ENCODE assay signal across 27 mouse cellular contexts in the genomic region with DNA sequence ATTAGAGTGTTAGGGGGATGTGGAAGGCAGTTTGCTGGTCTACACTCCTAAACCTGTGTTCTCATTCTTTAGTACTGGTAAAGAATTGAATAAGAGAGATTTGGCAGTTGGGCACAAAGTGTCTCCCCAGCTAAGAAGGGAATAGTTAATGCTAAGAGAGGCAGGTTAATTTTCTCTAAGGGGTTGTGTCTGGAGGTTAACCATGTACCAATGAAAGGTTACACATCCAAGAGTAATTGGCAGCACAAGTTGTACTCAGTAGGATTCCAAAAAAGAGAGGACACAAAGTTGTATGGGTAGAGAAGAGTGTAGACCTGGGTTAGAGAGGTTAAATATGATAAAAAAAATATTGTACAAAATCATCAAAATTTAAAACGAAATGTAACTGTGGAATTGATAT.
"Had no signal": no experiment of that assay in that cellular context is flagged by ENCODE, and none has a peak within 500 bp of the region (broad histone marks: within the 10 kb centered on the region; RNA-seq: fewer than 3 reads in every experiment).

No protein-coding gene starts in this region.

- H3K27ac ChIP-seq: limb, embryonic 10.5 days; limb, embryonic 12.5 days; limb, embryonic 13.5 days; limb, embryonic 15.5 days; liver, embryonic 12.5 days; liver, embryonic 13.5 days; liver, embryonic 14.5 days; liver, embryonic 15.5 days; lung, embryonic 15.5 days; macrophage; midbrain, embryonic 10.5 days; midbrain, embryonic 12.5 days; midbrain, embryonic 13.5 days; midbrain, embryonic 15.5 days; neural tube, embryonic 12.5 days had no signal

- H3K9ac ChIP-seq: limb, embryonic 12.5 days; limb, embryonic 13.5 days; limb, embryonic 15.5 days; liver, embryonic 12.5 days; liver, embryonic 13.5 days; liver, embryonic 14.5 days; liver, embryonic 15.5 days; liver, postnatal 0 days; lung, embryonic 14.5 days; lung, embryonic 15.5 days; midbrain, embryonic 12.5 days; midbrain, embryonic 13.5 days; midbrain, embryonic 15.5 days; neural tube, embryonic 12.5 days had no signal

- H3K36me3 ChIP-seq: limb, embryonic 10.5 days; limb, embryonic 12.5 days; limb, embryonic 13.5 days; limb, embryonic 15.5 days; liver, embryonic 12.5 days; liver, embryonic 13.5 days; liver, embryonic 15.5 days; lung, embryonic 15.5 days; midbrain, embryonic 10.5 days; midbrain, embryonic 12.5 days; midbrain, embryonic 13.5 days; midbrain, embryonic 15.5 days; neural tube, embryonic 12.5 days had no signal

- H3K4me1 ChIP-seq: limb, embryonic 10.5 days; limb, embryonic 12.5 days; limb, embryonic 13.5 days; limb, embryonic 15.5 days; liver, embryonic 12.5 days; liver, embryonic 13.5 days; liver, embryonic 15.5 days; lung, embryonic 15.5 days; megakaryocyte, embryonic 14.5 days; midbrain, embryonic 10.5 days; midbrain, embryonic 12.5 days; midbrain, embryonic 13.5 days; midbrain, embryonic 15.5 days; neural tube, embryonic 12.5 days had no signal

- DNase-seq: left cerebral cortex, postnatal 4 days; liver, embryonic 13.5 days; liver, postnatal 0 days; lung, adult 18-20 months; lung, adult 2 months; lung, embryonic 14.5 days; lung, postnatal 10 days; lung, postnatal 14 days; lung, postnatal 36 days; lung, postnatal 4 days; midbrain, embryonic 14.5 days had no signal

- H3K4me3 ChIP-seq: limb, embryonic 10.5 days; limb, embryonic 12.5 days; limb, embryonic 13.5 days; limb, embryonic 15.5 days; liver, embryonic 12.5 days; liver, embryonic 13.5 days; liver, embryonic 15.5 days; lung, embryonic 15.5 days; megakaryocyte, embryonic 14.5 days; midbrain, embryonic 10.5 days; midbrain, embryonic 12.5 days; midbrain, embryonic 13.5 days; midbrain, embryonic 15.5 days; myocyte; neural tube, embryonic 12.5 days had no signal

- H3K27me3 ChIP-seq: limb, embryonic 12.5 days; limb, embryonic 13.5 days; limb, embryonic 15.5 days; liver, embryonic 12.5 days; liver, embryonic 13.5 days; liver, embryonic 15.5 days; lung, embryonic 15.5 days; megakaryocyte, embryonic 14.5 days; midbrain, embryonic 12.5 days; midbrain, embryonic 13.5 days; midbrain, embryonic 15.5 days; neural tube, embryonic 12.5 days had no signal
